Mouse (Mus musculus): ENCODE data around the gene Phf2. TPM values are rescaled to one million over a fixed set of nuclear protein-coding genes. Genes with fewer than 3 reads are reported as not detected.

The Phf2 gene
- polyA plus RNA-seq, 1 experiment from 2014 or later = 1.6 TPM

DNA sequence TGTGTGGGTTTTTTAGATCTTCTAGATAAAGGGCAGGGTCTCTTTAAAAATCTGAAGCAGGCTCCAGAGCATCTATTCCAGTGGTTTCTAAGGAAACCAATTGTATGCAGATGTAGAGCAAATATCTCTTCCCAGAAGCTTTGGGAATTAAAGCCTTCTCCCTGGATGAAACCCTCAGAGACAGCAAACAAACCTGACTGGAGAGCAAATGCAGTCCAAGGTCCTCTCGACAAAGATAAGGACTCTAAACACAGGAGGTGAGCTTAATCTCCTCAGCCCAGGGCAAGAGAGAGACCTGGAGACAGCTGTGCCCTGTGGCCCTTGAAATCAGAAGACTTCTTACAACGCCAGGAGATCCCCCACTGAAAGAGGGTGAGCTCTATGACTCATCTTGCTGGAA lies 17.4 kb downstream of the Phf2 start:
- peaks cover 20% of the 10 kb centered on the region for H3K4me1 ChIP-seq (ENCODE audit: insufficient read depth)
- TF ChIP-seq EP300 (IDR thresholded peaks at IDR 0.05; ENCODE audit: low read depth) (no peak), CTCF (IDR thresholded peaks at IDR 0.05; ENCODE audit: low read depth) (no peak)
- DNase-seq = no peak
- no peak overlapping the region for H3K4me3 ChIP-seq (ENCODE audit: low read depth, low read length)
- no peak overlapping the region for H3K9ac ChIP-seq (replicated peaks)
- ATAC-seq = 0 out of 2 replicates have a peak, but pooled peaks have one; percentile 33
- no peaks in the 10 kb centered on the region for H3K36me3 ChIP-seq (replicated peaks; ENCODE audit: insufficient read depth, low read length)
- 26% methylated on average over 2 of the region's 2 CpGs for WGBS (ENCODE audit: insufficient replicate concordance)
- no peak overlapping the region for H3K4me2 ChIP-seq (ENCODE audit: low read depth, low read length)
- H3K9me3 ChIP-seq (ENCODE audit: low read length) = no peaks in the 10 kb centered on the region
- no peaks in the 10 kb centered on the region for H3K27me3 ChIP-seq (ENCODE audit: insufficient read depth, low read length)
- 0 out of 2 replicates have a peak overlapping the region, but pooled peaks have one; percentile 18 for H3K27ac ChIP-seq (ENCODE audit: low read depth)

DNA sequence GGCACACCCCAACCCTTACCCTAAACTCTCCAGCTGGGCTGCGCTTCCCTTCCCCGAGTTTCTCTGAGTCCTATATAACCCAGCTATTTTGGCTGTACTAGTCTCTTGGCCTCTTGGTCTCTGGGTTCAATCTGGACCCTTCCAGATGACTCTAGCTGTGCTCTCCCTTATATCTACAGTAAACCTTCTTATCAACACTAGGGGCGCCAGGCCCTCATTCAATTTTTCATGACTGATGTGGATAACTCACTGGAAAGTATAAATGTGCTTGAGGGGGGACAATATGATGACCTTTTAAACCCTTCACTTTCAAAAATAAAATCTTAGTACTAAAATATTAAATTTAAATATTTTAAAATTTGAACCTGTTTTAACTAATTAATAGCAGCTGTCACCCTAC lies 18.1 kb downstream of the Phf2 start:
- Histone ChIP-seq H3K27me3 (ENCODE audit: insufficient read depth, low read length) (no peaks in the 10 kb centered on the region), H3K9ac (replicated peaks) (no peak overlapping the region), H3K27ac (ENCODE audit: low read depth) (no peak overlapping the region), H3K9me3 (ENCODE audit: low read length) (no peaks in the 10 kb centered on the region), H3K4me1 (ENCODE audit: insufficient read depth) (peaks cover 16% of the 10 kb centered on the region), H3K4me3 (ENCODE audit: low read depth, low read length) (no peak overlapping the region), H3K36me3 (replicated peaks; ENCODE audit: insufficient read depth, low read length) (no peaks in the 10 kb centered on the region), H3K4me2 (ENCODE audit: low read depth, low read length) (no peak overlapping the region)
- ATAC-seq = 0 out of 2 replicates have a peak, but pooled peaks have one; percentile 33
- WGBS (ENCODE audit: insufficient replicate concordance) = 54% methylated on average over 3 of the region's 3 CpGs
- no peak for DNase-seq
- TF ChIP-seq CTCF (IDR thresholded peaks at IDR 0.05; ENCODE audit: low read depth) = peak; percentile 65
- no peak for TF ChIP-seq EP300 (IDR thresholded peaks at IDR 0.05; ENCODE audit: low read depth)

- WGBS (ENCODE audit: insufficient replicate concordance) = 77% methylated on average over 5 of the region's 5 CpGs
- no peak overlapping the region for H3K27ac ChIP-seq (ENCODE audit: low read depth)
- no peaks in the 10 kb centered on the region for H3K27me3 ChIP-seq (ENCODE audit: insufficient read depth, low read length)
- H3K4me3 ChIP-seq (ENCODE audit: low read depth, low read length) = no peak overlapping the region
- ATAC-seq = no peak
- no peak overlapping the region for H3K4me2 ChIP-seq (ENCODE audit: low read depth, low read length)
- no peak overlapping the region for H3K9ac ChIP-seq (replicated peaks)
- no peaks in the 10 kb centered on the region for H3K36me3 ChIP-seq (replicated peaks; ENCODE audit: insufficient read depth, low read length)
- no peak for TF ChIP-seq EP300 (IDR thresholded peaks at IDR 0.05; ENCODE audit: low read depth)
- TF ChIP-seq CTCF (IDR thresholded peaks at IDR 0.05; ENCODE audit: low read depth) = no peak
- no peaks in the 10 kb centered on the region for H3K9me3 ChIP-seq (ENCODE audit: low read length)
- DNase-seq = no peak
- H3K4me1 ChIP-seq (ENCODE audit: insufficient read depth) = peaks cover 16% of the 10 kb centered on the region
These were observed 19.2 kb downstream of the Phf2 start for GRCm38 (mm10) chr13:48851719-48852118.

GRCm38 (mm10) chr13:48850771-48851170 lies 20.1 kb downstream of the Phf2 start:
- H3K4me1 ChIP-seq (ENCODE audit: insufficient read depth) = peaks cover 16% of the 10 kb centered on the region

DNA sequence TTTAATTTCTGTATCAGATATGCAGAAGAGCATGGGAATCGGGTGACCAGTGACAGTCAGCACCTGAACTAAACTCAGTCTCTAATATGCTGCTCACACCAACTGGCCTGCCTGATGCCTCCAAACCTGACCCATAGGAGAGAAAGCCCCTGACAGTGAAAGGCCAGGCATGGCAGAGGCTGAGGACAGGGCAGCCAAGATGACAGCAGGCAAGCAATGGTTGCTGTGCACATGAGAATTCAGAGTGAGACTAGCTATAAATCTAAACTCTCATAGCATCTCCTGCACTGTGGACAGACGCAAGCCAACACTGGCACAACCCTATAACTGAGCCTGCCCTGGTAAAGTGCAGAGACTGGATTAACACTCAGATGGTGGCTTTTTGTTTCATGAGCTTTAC lies 20.6 kb downstream of the Phf2 start:
- H3K4me2 ChIP-seq (ENCODE audit: low read depth, low read length) = no peak overlapping the region
- H3K27ac ChIP-seq (ENCODE audit: low read depth) = no peak overlapping the region
- no peak overlapping the region for H3K9ac ChIP-seq (replicated peaks)
- WGBS (ENCODE audit: insufficient replicate concordance) = 83% methylated on average over 2 of the region's 2 CpGs
- H3K4me3 ChIP-seq (ENCODE audit: low read depth, low read length) = no peak overlapping the region
- no peaks in the 10 kb centered on the region for H3K36me3 ChIP-seq (replicated peaks; ENCODE audit: insufficient read depth, low read length)
- ATAC-seq (no peak), DNase-seq (no peak)
- no peaks in the 10 kb centered on the region for H3K9me3 ChIP-seq (ENCODE audit: low read length)
- no peaks in the 10 kb centered on the region for H3K27me3 ChIP-seq (ENCODE audit: insufficient read depth, low read length)
- peaks cover 19% of the 10 kb centered on the region for H3K4me1 ChIP-seq (ENCODE audit: insufficient read depth)
- TF ChIP-seq CTCF (IDR thresholded peaks at IDR 0.05; ENCODE audit: low read depth) (no peak), EP300 (IDR thresholded peaks at IDR 0.05; ENCODE audit: low read depth) (no peak)

More at GRCm38 (mm10) chr13:48850771-48851170, 20.1 kb downstream of the Phf2 start:
- no peaks in the 10 kb centered on the region for H3K27me3 ChIP-seq (ENCODE audit: insufficient read depth, low read length)
- DNase-seq = no peak
- 88% methylated on average over 8 of the region's 8 CpGs for WGBS (ENCODE audit: insufficient replicate concordance)
- H3K27ac ChIP-seq (ENCODE audit: low read depth) = no peak overlapping the region
- no peak for ATAC-seq
- TF ChIP-seq EP300 (IDR thresholded peaks at IDR 0.05; ENCODE audit: low read depth) = no peak
- TF ChIP-seq CTCF (IDR thresholded peaks at IDR 0.05; ENCODE audit: low read depth) = no peak
- no peaks in the 10 kb centered on the region for H3K9me3 ChIP-seq (ENCODE audit: low read length)
- no peak overlapping the region for H3K4me3 ChIP-seq (ENCODE audit: low read depth, low read length)
- H3K36me3 ChIP-seq (replicated peaks; ENCODE audit: insufficient read depth, low read length) = no peaks in the 10 kb centered on the region
- H3K9ac ChIP-seq (replicated peaks) = no peak overlapping the region
- H3K4me2 ChIP-seq (ENCODE audit: low read depth, low read length) = no peak overlapping the region

DNA sequence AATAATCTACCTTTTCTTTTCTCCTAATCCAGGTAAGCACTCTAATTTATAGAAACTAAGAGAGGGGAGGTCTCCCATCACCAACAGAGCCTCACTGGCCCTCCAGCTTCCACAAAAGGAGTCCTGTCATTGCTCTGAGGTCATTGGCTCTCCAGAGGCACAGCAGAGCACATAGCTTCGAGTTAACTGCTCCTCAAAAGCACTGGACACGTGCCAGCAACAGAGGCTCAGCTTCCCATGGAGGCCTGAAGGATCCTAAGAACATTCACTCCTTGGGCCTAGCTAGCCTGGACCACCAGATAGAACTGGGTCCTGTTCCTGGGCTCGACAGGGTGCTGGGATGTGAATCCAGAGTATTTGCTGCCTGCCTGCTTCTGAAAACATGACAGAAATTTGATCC lies 21.8 kb downstream of the Phf2 start:
- H3K9me3 ChIP-seq (ENCODE audit: low read length) = no peaks in the 10 kb centered on the region
- DNase-seq (no peak), ATAC-seq (no peak)
- no peak for TF ChIP-seq EP300 (IDR thresholded peaks at IDR 0.05; ENCODE audit: low read depth)
- TF ChIP-seq CTCF (IDR thresholded peaks at IDR 0.05; ENCODE audit: low read depth) = no peak
- no peaks in the 10 kb centered on the region for H3K36me3 ChIP-seq (replicated peaks; ENCODE audit: insufficient read depth, low read length)
- no peak overlapping the region for H3K9ac ChIP-seq (replicated peaks)
- H3K27ac ChIP-seq (ENCODE audit: low read depth) = no peak overlapping the region
- H3K27me3 ChIP-seq (ENCODE audit: insufficient read depth, low read length) = no peaks in the 10 kb centered on the region
- H3K4me2 ChIP-seq (ENCODE audit: low read depth, low read length) = no peak overlapping the region
- 47% methylated on average over 3 of the region's 3 CpGs for WGBS (ENCODE audit: insufficient replicate concordance)
- no peak overlapping the region for H3K4me3 ChIP-seq (ENCODE audit: low read depth, low read length)
- H3K4me1 ChIP-seq (ENCODE audit: insufficient read depth) = peaks cover 19% of the 10 kb centered on the region

GRCm38 (mm10) chr13:48845308-48845707 lies 25.6 kb downstream of the Phf2 start:
- Histone ChIP-seq H3K36me3 (replicated peaks; ENCODE audit: insufficient read depth, low read length) (no peaks in the 10 kb centered on the region), H3K9me3 (ENCODE audit: low read length) (no peaks in the 10 kb centered on the region), H3K27me3 (ENCODE audit: insufficient read depth, low read length) (no peaks in the 10 kb centered on the region), H3K27ac (ENCODE audit: low read depth) (0 out of 2 replicates have a peak overlapping the region, but pooled peaks have one; percentile 22), H3K9ac (replicated peaks) (0 out of 2 replicates have a peak overlapping the region, but pooled peaks have one; percentile 11), H3K4me2 (ENCODE audit: low read depth, low read length) (no peak overlapping the region), H3K4me1 (ENCODE audit: insufficient read depth) (peaks cover 14% of the 10 kb centered on the region), H3K4me3 (ENCODE audit: low read depth, low read length) (no peak overlapping the region)
- ATAC-seq = peak; percentile 89
- DNase-seq = no peak
- TF ChIP-seq EP300 (IDR thresholded peaks at IDR 0.05; ENCODE audit: low read depth) = peak; percentile 78
- 0 out of 2 replicates have a peak, but pooled peaks have one; percentile 9 for TF ChIP-seq CTCF (IDR thresholded peaks at IDR 0.05; ENCODE audit: low read depth)
- 31% methylated on average over 4 of the region's 4 CpGs for WGBS (ENCODE audit: insufficient replicate concordance)
